Mouse (Mus musculus): ENCODE data around the gene Tapbp. TPM values are rescaled to one million over a fixed set of nuclear protein-coding genes. Genes with fewer than 3 reads are reported as not detected.

Tapbp gene
- 72.5 and 91.8 TPM in 2 replicates for polyA plus RNA-seq (2015; fragmentation: Nextera tagmentation; extraction: Ambion mirVana)

GRCm38 (mm10) chr17:33915671-33916250 is at the start of gene Tapbp, which contains the start of gene Zbtb22:
TSS of gene Tapbp (plus strand) at chr17:33915899.
TSS of gene Zbtb22 (plus strand) at chr17:33915904.

DNA sequence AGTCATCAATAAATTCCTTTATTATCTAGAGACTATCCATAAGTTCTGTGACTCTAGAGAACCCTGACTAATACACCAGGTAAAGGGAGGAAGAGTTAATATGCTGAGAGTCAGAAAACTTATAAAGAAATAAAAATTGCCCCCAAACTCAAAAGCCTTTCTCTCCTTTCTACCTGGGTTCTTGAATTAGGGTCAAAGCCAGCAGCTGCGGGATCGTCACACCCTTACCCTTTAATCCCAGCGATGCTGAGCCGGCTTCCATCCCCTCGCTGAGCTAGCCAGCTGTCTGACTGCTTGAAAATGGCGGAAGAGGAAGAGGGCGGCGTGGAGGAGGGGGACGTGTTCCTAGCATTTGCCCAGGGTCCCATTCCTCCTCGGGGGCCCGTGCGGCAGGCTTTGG is 42.2 kb upstream of the Tapbp start, which contains the start of gene Gm7029:
TSS of gene Gm7029 (plus strand) at position 301 of the 400 bp plus-strand sequence.

DNA sequence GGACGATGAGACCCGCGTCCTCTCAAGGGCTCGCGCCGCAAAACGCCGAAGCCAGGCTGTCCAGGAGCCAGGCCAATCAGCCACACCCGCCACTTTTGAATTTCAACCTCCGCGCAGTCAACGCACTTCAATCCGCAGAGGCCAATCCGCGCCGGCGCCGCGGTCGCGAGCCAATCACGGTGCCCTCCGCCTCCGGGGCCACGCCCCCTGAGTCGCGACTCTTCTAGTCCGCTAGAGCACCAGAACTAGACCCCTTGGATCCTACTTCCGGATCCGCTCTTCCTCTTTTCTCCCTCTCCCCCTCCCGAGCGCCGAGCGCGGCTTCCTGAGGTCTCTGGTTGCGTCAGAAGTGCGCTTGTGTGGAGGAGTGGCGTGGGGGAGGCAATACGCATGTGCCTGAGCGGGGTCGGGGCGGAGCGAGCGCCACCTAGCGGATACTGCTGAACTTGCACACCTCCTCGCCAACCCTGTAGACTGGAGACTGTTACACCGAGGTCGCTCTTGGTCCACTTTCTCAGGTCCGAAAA is 25.1 kb upstream of the Tapbp start, which contains the start of gene Kifc1:
TSS of gene Kifc1 (minus strand) at position 129 of the 527 bp plus-strand sequence.

DNA sequence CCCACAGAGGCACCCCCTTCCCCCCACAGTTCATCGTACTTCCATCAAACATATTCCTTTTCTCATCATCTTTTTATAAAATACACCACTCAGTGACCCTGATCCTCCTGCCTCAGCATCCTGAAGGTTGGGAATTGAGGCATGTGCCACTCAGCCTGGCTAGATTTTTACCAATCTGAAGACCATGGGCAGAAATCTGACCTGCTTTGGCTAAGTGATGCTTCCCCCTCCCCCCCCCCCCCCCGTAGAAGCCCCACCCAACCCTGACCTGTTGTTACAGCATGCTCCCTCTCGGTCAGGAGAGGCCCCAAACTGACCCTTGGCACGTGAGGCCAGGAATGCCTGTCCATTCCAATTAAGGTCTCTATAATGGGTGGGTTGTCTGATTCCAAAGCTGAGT is 10.9 kb upstream of the Tapbp start, which contains the start of gene Platr17:
TSS of gene Platr17 (plus strand) at position 301 of the 400 bp plus-strand sequence.

DNA sequence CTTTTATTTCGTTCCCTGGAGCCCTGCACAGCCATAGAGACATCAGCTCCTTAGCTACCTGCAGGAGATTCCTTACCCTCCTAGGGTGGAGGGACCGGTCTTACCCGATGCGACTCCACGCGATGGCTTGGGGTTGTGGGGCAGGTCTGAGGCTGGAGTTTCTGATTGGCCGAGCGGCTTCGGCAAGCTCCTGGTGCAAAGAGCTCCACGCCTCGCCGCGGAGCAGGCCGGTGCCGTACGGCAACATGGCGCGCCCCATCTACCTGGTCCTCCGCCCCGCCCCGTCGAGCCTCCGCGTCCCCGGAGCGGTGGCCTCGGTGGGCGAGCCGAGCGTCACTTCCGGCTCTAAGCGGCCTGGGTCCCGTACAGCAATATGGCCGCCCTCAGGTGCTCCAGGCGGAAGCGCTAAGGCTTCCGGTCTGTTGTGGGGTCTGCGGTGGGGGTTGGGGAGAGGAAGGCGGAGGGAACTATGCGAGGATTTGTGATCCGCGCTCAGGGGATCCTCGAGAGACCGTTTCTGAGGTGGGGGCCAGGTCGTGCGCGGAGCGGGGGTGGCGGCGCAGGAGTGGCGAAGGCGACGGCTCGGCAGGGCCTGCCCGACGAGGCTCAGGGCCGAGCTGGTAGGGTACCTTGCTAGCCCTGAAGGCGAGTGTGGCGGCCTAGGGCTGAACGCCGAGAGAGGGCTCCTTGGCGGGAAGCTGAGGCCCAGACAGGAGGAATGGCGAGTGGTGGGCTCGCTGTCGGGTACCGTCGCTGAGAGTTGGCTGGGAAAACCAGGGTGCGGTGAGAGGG is 6.4 kb upstream of the Tapbp start, which contains the start of gene Daxx:
TSS of gene Daxx (plus strand) at position 338 of the 792 bp plus-strand sequence.

DNA sequence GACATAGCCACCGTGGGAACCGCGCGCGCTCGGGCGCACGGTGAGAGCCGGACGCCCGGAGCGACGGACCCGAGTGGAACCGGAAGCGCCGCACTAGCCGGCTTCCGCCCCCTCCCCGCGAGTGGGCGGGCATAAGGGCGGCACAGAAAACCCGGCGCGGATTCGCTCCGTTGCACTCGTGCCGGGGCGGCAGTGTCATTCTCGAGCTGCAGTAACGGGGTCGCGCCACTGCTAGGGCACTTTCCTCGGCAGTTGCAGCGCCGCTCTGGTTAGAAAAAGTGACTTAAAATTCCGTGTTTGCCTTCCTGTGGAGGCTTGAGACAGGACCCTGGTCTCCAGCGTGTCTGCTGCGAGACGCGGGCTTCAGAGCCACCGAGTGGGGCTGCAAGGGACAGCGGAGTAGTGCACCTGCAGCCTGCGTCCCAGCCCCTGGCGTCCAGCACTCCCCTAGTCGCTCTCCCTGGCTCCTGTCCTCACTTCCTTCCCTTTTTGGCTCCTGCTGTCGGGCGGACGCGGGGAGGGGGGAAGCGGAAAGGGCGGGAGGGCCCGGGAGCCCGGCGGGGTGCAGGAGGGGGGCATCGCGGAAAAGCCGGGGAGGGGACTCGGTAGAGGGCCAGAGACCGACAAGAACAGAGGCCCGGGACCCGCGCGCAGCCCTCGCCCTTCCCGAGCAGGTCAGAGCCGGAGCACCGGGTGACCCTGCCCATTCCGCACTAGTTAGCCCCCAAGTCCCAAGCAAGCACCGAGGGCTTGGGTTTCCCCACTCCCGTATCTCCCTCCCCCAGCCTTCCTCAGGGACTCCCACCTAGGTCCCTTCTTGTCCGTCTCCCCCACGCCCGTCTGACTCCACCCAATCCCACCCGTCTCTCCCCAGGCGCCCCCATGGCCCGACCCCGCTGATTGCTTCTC is 13.9 kb downstream of the Tapbp start, which contains the start of gene Rgl2:
TSS of gene Rgl2 (plus strand) at position 173 of the 909 bp plus-strand sequence.

DNA sequence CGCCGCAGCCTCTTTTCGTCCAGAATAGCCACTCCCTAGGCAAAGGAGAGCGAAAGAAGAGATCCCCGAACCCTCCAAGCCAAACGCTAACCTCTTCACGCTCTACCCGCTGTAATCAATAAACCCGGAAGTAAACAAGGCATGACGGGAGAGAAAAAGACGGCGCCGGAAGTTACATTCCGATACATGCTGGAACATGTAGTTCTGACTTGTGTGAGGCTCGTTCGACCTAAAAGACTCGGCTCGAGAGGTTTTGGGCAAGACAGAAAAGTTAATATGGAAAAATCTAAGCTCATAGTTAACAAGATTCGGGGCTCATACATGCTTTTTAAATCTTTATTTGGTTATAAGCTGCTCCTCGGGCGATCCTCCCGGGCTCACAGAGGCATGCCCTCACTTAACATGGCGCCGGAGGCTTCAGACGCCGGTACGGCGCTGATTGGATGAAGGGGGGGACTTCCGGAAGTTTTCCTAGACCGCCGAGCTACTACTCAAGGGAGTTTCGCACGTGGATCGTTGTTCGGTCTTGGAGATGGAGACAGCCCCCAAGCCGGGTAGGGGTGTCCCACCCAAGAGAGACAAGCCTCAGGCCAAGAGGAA is 24.6 kb downstream of the Tapbp start, which contains the start of the genes Pfdn6 and Wdr46:
TSS of gene Pfdn6 (minus strand) at position 138 of the 600 bp plus-strand sequence.
TSS of gene Wdr46 (plus strand) at position 455 of the 600 bp plus-strand sequence.

DNA sequence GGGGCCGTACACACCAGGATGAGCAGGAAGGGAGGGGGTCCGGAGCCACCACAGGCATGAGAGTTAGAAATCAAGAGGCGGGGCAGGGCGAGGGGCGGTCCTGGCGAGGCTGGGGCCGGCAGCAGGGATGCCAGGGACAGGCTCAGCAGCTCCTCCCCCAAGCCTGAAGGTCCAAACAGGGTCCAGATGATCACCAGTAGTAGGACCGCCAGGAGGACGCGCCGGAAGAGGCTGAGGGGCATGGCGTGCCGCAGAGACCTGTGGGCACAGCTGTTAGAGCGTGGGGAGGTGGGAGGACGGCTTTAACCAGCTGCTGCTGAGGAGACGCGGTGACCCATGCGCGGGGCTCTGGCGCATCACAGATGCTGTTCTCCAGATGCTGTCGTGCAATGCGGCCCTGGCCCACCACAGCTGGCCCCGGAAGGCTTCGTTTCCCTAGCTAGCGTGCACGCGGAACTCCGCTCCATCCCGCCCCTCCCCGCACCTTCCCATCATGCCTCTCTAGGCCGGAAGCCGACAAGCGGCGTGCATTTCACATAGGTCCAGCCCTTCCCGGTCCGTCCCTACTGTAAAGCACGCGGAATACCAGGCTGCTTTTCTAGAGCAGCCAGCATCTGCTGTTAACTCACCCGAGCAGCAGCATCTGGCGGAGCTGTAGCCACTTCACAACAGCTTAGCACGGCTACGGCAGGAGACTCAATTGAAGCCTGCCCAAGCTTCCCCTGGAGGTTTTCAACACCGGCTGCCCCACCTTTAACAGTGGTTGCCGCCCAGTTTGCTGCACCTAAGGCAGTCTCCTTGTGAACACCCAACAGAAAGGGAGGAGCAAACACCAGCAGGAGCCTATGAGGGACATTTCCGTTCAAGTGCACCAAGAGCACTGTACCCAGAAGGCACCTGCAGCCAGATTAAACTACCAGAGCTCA is 35.6 kb downstream of the Tapbp start, which contains the start of gene B3galt4:
TSS of gene B3galt4 (minus strand) at position 468 of the 926 bp plus-strand sequence.

DNA sequence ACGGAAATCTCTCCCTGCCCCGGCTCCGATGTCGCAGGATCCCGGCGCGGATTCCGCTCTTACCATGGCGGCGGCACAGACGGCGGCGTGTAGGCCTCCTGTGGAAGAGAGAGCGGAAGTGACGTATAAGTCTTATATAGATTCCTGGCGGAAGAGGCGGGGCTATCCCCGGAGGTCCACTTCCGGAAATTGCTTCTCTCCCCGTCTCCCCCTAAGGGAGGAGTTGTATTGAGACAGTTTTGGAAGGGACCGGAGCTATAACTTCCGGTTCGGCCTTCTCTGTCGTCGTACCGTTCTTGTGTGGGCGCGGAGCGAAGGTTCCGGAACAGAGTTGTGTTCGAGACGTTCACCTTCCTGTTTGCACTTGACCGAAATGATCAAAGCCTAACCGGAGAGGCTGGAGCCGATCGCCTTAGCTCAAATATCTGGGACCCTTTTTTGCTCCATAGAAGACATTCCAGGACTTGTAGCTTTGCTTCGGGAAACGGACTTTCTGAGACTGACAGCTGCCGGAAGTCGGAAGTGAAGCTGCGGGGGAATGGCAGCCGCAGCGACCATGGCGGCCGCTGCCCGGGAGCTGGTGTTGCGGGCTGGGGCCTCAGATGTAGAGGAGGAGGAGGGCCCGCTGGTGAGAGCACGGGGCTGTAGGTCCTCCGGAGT is 40.0 kb downstream of the Tapbp start, which contains the start of the genes Vps52 and Rps18:
TSS of gene Vps52 (plus strand) at position 258 of the 660 bp plus-strand sequence.
TSS of gene Rps18 (minus strand) at position 447 of the 660 bp plus-strand sequence.

Small RNA genes lying within 50 kb of the gene (microRNA-seq; reads per million reads assigned to microRNA genes)
- gene Gm27740 (ENCODE audit: borderline replicate concordance, insufficient number of aligned reads): not detected

Other genes with a start within 250 kb of the Tapbp start
- 123 and 153 TPM in 2 replicates for gene Hnrnpm, start 229.0 kb upstream of the Tapbp start, polyA plus RNA-seq (2015; fragmentation: Nextera tagmentation; extraction: Ambion mirVana)
- 84.2 and 105 TPM in 2 replicates for gene March2, start 197.2 kb upstream of the Tapbp start, polyA plus RNA-seq (2015; fragmentation: Nextera tagmentation; extraction: Ambion mirVana)
- 248 and 296 TPM in 2 replicates for gene Rab11b, start 155.4 kb upstream of the Tapbp start, polyA plus RNA-seq (2015; fragmentation: Nextera tagmentation; extraction: Ambion mirVana)
- 84.8 and 87.3 TPM in 2 replicates for gene Angptl4, start 134.1 kb upstream of the Tapbp start, polyA plus RNA-seq (2015; fragmentation: Nextera tagmentation; extraction: Ambion mirVana)
- 50.5 and 107 TPM in 2 replicates for gene Kank3, start 105.4 kb upstream of the Tapbp start, polyA plus RNA-seq (2015; fragmentation: Nextera tagmentation; extraction: Ambion mirVana)
- 1,247 and 1,332 TPM in 2 replicates for gene Rps28, start 91.3 kb upstream of the Tapbp start, polyA plus RNA-seq (2015; fragmentation: Nextera tagmentation; extraction: Ambion mirVana)
- gene Ndufa7, start 91.3 kb upstream of the Tapbp start, polyA plus RNA-seq (2015; fragmentation: Nextera tagmentation; extraction: Ambion mirVana): 987 and 1,283 TPM in 2 replicates
- gene Cd320, start 72.8 kb upstream of the Tapbp start, polyA plus RNA-seq (2015; fragmentation: Nextera tagmentation; extraction: Ambion mirVana): 89.3 and 138 TPM in 2 replicates
- not detected in 2 replicates for gene Gm7029, start 42.1 kb upstream of the Tapbp start, polyA plus RNA-seq (2015; fragmentation: Nextera tagmentation; extraction: Ambion mirVana)
- 2.3 and 3.1 TPM in 2 replicates for gene Kifc1, start 25.2 kb upstream of the Tapbp start, polyA plus RNA-seq (2015; fragmentation: Nextera tagmentation; extraction: Ambion mirVana)
- 0.27 TPM in 1 of 2 replicates, not detected in the other for gene Platr17, start 10.8 kb upstream of the Tapbp start, polyA plus RNA-seq (2015; fragmentation: Nextera tagmentation; extraction: Ambion mirVana)
- 23.8 and 32.1 TPM in 2 replicates for gene Daxx, start 6.5 kb upstream of the Tapbp start, polyA plus RNA-seq (2015; fragmentation: Nextera tagmentation; extraction: Ambion mirVana)
- 14.6 and 16.5 TPM in 2 replicates for gene Zbtb22, start within 50 bp of the Tapbp start, polyA plus RNA-seq (2015; fragmentation: Nextera tagmentation; extraction: Ambion mirVana)
- 20.0 and 32.4 TPM in 2 replicates for gene Rgl2, start 13.6 kb downstream of the Tapbp start, polyA plus RNA-seq (2015; fragmentation: Nextera tagmentation; extraction: Ambion mirVana)
- 108 and 142 TPM in 2 replicates for gene Pfdn6, start 24.4 kb downstream of the Tapbp start, polyA plus RNA-seq (2015; fragmentation: Nextera tagmentation; extraction: Ambion mirVana)
- gene Wdr46, start 24.8 kb downstream of the Tapbp start, polyA plus RNA-seq (2015; fragmentation: Nextera tagmentation; extraction: Ambion mirVana): 17.5 and 21.3 TPM in 2 replicates
- 7.6 and 8.1 TPM in 2 replicates for gene B3galt4, start 35.6 kb downstream of the Tapbp start, polyA plus RNA-seq (2015; fragmentation: Nextera tagmentation; extraction: Ambion mirVana)
- gene Vps52, start 39.9 kb downstream of the Tapbp start, polyA plus RNA-seq (2015; fragmentation: Nextera tagmentation; extraction: Ambion mirVana): 28.4 and 40.1 TPM in 2 replicates
- 2,003 and 3,084 TPM in 2 replicates for gene Rps18, start 40.1 kb downstream of the Tapbp start, polyA plus RNA-seq (2015; fragmentation: Nextera tagmentation; extraction: Ambion mirVana)
- 146 and 274 TPM in 2 replicates for gene H2-K1, start 84.4 kb downstream of the Tapbp start, polyA plus RNA-seq (2015; fragmentation: Nextera tagmentation; extraction: Ambion mirVana)
- 22.3 and 29.6 TPM in 2 replicates for gene Ring1, start 108.8 kb downstream of the Tapbp start, polyA plus RNA-seq (2015; fragmentation: Nextera tagmentation; extraction: Ambion mirVana)
- 105 and 163 TPM in 2 replicates for gene H2-Ke6, start 112.2 kb downstream of the Tapbp start, polyA plus RNA-seq (2015; fragmentation: Nextera tagmentation; extraction: Ambion mirVana)
- gene Slc39a7, start 115.8 kb downstream of the Tapbp start, polyA plus RNA-seq (2015; fragmentation: Nextera tagmentation; extraction: Ambion mirVana): 99.2 and 160 TPM in 2 replicates
- gene Rxrb, start 115.9 kb downstream of the Tapbp start, polyA plus RNA-seq (2015; fragmentation: Nextera tagmentation; extraction: Ambion mirVana): 33.2 and 38.4 TPM in 2 replicates
- 0.25 and 0.80 TPM in 2 replicates for gene Col11a2, start 123.5 kb downstream of the Tapbp start, polyA plus RNA-seq (2015; fragmentation: Nextera tagmentation; extraction: Ambion mirVana)
- gene H2-Oa, start 176.4 kb downstream of the Tapbp start, polyA plus RNA-seq (2015; fragmentation: Nextera tagmentation; extraction: Ambion mirVana): 0.25 TPM in 1 of 2 replicates, not detected in the other
- 10.2 and 13.7 TPM in 2 replicates for gene H2-DMa, start 203.6 kb downstream of the Tapbp start, polyA plus RNA-seq (2015; fragmentation: Nextera tagmentation; extraction: Ambion mirVana)
- gene Brd2, start 206.7 kb downstream of the Tapbp start, polyA plus RNA-seq (2015; fragmentation: Nextera tagmentation; extraction: Ambion mirVana): 69.4 and 71.0 TPM in 2 replicates
- gene H2-DMb2, start 227.4 kb downstream of the Tapbp start, polyA plus RNA-seq (2015; fragmentation: Nextera tagmentation; extraction: Ambion mirVana): 0.44 and 0.97 TPM in 2 replicates
- 1.9 and 2.3 TPM in 2 replicates for gene H2-DMb1, start 237.2 kb downstream of the Tapbp start, polyA plus RNA-seq (2015; fragmentation: Nextera tagmentation; extraction: Ambion mirVana)